Mouse (Mus musculus) MN1 (cell line): ENCODE results near the gene Fbxo31.
"Not testable (repeated sequence)": the region's sequence is repeated elsewhere in the genome, so short reads cannot be mapped to it uniquely, and the experiment has no call there.

Source experiments
- DNase-seq: peaks from one replicate; pipeline ENCODE4 v3.0.0-alpha.2; 2016; ENCODE audit warnings: low spot score

Fbxo31 gene

DNA sequence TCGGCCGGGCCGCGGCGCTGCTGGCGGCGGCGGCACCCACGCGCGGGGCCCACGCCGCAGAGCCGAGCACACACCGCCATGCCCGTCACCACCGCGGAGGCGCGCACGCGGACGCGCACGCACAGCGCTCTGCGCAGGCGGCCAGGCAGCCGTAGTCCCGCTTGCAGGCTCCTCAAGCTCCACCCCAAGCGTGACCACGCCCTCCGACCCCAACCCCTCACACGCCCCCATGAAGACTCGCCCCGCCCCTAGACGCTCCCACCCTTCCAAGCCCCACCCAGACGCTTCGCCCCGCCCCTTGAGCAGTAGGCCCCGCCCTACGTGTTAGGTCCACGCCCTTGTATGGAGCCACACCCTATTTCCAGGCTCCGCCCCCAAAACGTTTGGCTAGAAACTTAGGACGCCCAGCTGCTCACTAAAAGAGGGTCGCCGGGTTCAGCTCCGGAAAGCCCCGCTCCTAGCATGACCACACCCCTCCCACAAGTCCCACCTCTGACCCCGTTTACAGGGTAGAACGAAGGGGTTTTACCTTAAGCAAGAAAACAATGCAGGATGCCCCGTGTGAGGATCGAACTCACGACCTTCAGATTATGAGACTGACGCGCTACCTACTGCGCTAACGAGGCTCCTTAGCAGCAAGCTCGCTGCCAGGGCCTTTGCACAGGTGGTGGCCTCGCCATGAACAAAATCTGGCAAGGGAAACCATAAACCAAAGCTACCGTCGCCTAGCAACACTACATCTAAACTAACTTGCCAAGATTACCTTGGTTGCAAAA lies at the start of gene Fbxo31:
Gene Fbxo31 (minus strand): TSS at position 131 of the 776 bp plus-strand sequence.
- DNase-seq, result peak; percentile 89

DNA sequence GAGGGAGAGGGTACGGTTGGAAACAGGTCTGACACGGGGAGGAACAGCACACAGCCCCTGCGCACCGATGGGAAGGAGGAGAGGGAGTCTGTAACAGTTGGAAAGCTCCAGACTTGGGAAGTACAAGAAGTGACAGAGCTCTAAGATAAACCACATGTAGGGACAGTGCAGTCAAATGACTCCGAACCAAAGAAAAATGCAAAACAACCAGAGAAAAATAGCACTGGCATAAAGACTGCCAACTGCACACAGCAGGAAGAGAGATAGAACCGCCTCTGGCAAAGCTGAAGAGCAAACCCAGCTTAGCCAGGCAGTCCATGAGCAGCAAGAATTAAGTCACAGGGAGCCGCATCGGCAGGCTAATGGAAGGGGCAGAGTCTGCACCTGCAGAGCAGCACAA lies 44.4 kb upstream of the Fbxo31 start:
- no peak for DNase-seq

DNA sequence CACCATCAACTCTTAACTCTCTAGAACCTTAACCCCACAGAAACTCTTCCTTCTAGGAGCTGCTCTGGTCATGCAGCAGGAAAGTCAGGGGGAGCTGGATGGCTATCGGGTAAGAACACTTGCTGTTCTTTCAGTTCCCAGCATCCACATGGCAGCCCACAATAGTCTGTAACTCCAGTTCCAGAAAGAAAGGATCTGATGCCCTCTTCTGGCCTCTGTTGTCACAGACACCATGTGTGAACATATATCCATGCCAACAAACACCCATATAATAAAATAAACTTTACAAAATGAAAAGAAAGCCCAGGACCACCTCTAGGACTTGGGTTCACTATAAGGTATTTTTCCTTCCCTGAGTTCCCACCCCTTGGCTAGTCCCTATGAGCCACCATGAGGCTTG lies 43.3 kb upstream of the Fbxo31 start:
- no peak for DNase-seq

DNA sequence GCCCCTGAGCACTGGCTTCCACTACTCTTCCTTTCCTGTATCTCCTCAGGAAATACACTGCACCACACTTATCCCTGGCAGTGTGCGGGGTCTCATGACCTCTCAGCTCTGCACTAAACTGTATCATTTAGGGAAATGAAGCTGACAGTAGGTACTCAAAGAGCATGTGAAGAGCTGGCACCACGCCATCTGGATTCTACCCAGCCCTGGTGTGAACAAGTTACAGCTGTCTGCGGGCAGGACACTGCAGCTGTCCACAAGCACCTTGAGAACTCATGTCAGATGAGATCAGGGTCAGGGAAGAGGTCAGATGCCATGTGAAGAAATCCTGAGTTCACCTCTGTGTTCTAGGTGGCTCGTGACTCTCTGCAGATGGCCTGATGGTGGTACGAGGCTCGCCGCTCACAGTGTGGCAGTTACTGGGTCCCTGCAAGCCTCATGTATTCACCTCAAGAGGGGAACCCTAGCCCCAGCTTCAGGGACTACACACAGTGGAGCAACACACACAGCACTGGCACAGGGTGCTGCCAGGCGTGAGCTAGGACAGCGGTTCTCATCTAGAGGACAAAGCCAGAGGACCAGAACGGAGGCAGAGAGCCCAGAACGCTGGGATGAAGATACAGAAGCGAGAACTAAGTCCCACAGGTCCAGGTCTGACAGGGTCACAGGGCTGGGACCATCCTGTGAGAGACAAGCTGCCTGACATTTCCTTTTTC lies 42.4 kb upstream of the Fbxo31 start:
- peak; percentile 60 for DNase-seq

DNA sequence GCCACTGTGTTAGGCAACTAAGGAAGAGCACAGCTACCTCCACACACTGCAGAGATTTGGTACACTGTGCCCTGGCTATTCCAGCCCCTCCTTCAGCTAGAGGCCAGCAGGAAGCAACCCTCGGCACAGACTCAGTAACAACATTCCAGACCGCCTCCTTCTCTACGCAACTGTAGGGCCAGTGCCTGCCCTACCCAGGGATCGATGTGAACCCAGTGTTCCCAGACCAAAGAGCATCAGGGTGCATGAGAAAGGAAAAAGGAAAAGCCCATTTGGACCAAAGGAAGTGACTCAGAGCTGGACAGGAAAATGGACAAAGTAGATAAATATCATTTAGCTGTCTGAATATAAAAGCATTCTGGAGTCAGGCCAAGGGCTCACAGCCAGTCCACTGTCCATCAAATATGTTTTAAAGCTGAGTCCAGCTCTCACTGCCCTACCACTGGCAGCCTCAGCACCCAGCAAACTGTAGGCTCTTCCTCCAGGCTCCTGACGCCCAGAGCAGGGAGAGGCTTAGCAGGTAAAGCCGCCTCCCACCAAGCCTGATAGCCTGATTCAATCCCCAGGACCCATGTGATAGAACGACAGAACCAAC lies 40.9 kb upstream of the Fbxo31 start:
- peak; percentile 58 for DNase-seq

DNA sequence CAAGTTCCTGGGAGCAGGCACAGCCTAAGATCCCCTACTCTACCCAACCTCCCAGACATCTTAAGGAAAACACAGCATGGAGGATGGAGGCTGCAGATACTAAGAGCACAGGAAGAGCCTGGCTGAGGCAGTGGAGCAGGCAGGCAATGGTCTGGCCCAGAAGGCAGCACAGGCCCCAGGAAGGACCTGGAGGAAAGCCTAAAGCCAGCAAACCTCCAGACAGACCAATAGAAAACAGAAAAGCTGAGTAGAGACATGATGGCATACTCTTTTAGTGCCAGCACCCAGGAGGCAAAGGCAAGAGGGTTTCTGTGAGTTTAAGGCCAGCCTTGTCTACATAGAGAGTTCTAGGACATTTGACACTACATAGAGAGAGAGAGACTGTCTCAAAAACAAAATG lies 34.8 kb upstream of the Fbxo31 start:
- no peak for DNase-seq

DNA sequence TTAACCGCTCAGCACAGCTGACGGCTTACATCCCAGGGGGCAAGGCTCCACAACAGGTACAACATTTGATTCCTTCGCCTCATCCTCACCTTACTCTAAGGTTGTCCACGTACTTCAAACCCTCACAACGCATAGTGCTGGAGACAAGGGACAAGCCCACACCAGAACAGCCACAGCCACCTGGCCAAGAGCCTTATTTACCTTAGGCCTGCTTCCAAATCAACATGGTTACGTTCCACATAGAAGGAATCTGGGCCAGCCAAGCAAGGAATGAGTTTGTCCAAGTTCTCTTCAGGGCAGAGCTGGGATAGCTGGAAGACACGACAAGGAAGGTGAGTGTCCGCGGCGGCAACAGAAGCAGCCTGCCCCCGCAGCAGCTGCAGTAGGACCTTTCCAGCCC lies 31.3 kb upstream of the Fbxo31 start:
- no peak for DNase-seq

DNA sequence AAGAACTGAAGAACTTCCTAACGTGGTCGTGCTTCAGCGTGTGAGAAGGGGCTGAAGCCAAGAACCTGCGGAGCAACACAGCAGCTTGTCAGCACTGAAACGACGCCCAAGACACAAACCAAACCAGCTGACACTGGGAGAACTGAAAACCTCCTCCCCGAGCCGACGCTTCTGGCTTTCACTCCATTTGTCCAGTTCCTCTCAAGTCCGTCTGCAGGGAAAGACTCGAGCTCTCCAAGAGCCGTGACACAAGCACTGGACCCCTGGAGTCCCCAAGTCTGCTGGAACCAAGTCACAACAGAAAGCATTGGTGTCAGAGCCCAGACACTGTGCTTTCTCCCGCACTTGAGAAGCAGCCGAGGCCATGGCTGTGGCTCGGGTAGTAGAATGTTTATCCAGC lies 30.6 kb upstream of the Fbxo31 start:
- DNase-seq, result no peak

DNA sequence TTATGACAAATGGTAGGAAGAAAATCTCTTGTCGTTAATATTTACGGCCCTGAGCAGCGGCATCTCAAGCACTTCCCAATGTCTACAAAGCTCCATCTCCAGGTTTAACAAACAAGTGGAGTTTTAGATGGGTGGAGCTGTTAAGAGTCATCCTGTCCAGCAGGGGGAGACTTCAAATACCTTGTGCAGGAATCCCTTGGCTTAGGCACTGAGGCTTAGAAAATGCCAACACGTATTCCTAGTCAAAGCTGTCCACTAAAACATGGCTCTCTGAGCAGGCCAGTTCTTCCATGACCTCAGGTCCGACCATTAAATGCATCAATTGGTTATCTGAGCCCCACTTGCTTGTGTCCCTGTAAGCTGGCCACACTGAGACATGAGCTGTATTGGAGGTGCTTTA lies 29.1 kb upstream of the Fbxo31 start:
- peak; percentile 67 for DNase-seq

DNA sequence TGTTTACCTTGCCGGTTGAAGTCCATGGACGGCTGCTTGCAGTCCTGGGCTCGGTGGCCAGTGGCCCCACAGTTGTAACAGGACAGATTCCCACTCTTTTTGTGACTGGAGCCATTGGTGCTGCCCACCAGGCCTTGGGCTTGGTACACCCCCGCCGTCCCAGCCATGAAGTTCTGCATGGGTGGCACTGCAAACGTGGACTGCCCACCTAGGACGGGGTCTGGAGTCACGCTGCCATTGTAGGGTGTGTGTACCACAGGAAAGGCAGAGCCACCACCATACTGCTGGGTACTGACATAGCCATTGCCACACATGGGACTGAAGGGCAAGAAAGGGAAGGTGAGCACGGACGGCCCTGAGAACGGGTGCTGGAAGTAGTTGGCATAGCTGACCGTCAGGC lies 25.2 kb upstream of the Fbxo31 start:
- DNase-seq, result no peak

DNA sequence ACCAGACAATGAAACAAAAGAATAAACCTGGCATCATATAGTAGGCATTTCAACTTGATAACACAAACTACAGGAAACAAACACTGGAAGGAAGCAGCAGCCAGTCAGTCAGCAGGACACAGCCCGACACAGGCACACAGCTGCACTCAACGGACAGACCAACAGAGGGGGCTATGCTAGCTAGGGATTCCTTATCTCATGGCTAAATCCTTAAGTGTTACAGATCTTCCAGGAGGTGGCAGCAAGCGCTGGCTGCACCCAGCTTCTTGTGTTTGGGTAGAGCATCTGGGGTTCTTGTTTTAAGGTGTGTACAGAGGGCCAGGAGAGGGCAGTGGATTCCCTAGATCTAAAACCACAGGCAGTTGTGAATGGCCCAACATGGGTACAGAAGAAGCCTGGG lies 24.3 kb upstream of the Fbxo31 start:
- peak; percentile 92 for DNase-seq

DNA sequence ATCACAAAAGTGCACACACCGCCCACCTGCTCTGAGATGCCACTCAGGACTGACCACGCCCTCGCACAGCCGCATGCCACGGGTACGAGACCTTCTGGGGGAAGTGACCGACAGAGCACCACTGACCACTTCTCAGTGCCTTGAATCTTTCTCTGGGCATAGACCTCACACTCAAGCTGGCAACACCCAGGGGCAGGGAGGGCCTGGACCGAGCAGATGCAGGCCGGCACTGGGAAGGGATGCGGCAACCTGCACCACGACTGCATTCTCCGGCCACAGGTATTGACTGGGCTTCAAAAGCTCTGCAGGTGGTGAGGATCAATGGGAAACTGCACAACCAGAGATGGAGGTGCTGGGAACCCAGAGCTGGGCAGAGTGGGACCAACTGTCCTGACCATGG lies 23.8 kb upstream of the Fbxo31 start:
- DNase-seq, result no peak

DNA sequence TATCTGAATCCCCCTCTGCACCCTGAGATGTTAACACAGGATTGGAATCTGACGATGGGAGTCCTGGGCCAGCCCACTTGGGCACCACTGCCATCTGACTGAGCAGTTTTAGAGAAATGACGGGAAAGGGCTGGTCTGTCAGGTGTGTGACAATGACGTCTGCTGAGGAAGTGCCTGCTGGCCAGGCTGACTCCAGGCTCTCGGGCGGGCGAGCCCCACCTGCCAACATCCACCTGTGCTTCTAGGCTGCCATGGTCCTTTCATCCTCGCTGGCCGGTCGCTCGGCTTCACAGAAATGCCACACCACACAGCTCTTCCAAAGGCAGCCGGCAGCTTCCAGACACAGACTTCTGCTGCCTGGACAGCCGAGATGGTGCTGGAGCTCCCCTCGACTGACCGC lies 21.2 kb upstream of the Fbxo31 start:
- no peak for DNase-seq

DNA sequence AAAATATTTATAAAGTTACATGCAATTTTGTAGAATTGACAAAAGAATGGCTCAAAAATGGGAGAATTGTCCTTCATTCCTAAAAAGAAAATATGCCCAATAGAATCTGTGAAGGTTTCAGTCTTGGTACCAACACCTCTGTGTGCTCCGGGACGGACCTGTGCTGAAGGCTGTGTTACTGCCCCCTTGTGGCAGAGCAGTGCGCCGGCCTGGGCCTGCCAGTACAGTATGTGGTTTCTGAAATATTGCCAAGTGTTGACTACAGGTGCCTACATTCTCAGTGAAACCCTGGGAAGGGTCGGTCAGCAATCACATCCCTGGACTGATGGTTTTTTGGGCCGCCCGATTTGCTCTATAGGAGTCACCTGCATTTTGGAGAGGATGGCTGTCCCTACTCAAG lies 20.3 kb upstream of the Fbxo31 start:
- DNase-seq, result peak; percentile 93

DNA sequence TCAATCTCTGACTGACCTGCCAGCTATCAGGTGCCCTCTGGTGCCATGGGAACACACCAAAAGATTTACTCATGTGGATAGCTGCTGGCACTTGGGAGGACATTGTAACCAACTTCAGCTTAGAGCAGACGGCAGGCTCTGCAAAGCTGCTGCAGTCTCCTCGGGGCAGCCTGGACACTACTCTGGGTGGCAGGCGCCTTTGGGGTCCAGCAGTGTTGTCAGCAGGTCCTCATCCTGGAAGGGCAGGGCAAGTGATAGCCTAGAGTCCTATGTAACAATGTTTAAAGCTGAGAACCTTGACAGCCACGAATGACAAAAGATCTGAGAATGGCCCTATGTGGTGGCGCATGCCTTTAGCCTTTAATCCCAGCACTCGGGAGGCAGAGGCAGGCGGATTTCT lies 19.6 kb upstream of the Fbxo31 start:
- DNase-seq, result no peak

DNA sequence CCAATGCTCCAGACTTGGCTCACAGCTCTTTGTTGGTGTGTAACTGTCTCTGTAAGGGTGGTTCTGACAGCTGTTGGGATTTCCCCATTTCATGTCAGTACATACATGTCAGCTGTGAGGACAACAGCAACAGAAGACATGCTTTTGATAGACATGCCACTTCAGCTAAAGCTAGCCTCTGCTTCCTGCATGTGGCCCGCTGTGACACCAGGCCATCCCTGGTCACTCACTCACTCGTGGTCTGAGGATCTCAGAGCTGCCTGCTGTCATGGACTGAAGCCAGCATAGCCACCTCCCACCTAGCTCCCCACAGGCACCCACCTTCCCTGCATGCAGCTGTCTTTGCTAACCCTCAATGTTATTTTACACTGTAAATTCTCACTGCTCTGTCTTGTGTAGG lies 18.9 kb upstream of the Fbxo31 start:
- not testable (repeated sequence) for DNase-seq

DNA sequence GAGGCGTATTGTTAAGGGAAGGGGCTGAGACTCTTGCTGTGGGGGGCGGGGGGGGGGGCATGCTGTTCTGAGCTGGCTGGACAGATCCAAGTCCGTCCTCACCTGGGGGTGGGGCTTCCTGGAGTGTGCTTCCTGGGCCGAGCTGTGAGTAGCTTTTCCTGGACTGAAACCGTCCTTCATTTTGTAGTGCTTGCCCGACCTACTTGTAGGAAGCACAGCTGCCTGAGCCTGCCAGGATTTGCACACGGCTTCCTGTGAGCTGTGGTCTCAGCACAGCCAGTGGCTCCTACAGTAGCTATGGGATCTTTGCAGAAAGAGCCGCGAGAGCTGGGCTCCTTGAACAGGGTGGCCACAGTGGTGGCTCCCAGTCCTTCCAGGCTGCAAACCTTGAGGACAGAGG lies 15.4 kb upstream of the Fbxo31 start:
- DNase-seq, result no peak

DNA sequence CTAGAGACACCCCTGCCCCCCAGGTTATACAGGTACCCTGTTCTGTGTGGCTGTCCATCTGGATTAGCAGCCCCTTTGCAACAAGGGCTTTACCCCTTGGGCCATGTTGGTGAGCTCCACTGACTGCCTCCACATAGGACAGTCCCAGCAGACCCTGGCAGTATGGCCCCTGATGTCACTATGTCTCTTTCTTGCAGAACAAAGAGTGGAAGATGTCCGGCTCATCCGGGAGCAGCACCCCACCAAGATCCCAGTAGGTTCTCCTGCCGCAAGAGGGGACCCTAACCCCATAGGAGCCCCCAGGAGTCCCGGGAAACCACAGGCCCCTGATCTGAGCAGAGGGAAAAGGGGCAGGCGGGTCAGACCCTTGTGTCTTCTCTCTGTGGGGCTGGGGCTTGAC lies 14.7 kb upstream of the Fbxo31 start:
- DNase-seq, result no peak

DNA sequence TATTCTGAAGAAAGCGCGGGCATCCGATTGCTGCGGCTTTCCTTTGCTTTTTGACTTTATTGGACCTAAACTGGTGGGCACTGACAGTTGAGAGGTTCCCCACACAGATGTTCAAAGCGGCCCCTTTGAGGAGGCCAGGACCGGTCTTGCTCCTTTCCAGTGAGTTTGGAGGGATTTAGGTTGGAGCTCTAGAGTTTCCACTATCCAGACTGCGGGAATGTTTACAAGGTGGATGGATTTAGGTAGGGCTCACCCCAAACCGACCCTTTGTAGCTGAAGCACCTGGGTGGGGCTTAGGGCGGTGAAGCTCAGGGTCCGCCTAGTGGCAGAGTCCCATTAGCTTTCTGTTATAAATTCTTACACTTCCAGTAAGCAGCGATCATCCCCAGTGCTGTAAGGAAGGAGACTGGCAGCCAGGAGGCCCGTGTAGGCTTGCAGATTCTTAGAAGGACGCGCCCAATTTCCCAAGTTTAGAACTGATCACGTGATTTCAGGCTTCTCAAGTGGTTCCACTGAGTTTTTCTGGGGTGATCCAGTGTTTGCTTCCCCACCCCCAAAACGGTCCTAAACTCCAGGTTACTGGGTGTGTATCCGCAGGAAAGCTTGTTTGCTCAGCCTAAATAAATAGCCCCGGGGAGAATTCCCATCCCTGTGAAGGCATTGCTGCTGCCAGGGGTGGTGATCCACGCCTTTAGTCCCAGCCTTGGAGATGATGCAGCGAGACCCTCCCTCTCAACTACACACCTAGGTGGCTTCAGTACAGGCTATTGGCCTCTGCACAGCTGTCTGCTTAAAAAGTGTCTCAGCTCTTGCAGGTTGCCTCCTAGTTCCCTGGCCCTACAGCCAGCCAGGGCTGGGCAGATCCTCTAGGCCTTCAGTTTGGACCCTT lies 12.8 kb upstream of the Fbxo31 start:
- peak; percentile 90 for DNase-seq

DNA sequence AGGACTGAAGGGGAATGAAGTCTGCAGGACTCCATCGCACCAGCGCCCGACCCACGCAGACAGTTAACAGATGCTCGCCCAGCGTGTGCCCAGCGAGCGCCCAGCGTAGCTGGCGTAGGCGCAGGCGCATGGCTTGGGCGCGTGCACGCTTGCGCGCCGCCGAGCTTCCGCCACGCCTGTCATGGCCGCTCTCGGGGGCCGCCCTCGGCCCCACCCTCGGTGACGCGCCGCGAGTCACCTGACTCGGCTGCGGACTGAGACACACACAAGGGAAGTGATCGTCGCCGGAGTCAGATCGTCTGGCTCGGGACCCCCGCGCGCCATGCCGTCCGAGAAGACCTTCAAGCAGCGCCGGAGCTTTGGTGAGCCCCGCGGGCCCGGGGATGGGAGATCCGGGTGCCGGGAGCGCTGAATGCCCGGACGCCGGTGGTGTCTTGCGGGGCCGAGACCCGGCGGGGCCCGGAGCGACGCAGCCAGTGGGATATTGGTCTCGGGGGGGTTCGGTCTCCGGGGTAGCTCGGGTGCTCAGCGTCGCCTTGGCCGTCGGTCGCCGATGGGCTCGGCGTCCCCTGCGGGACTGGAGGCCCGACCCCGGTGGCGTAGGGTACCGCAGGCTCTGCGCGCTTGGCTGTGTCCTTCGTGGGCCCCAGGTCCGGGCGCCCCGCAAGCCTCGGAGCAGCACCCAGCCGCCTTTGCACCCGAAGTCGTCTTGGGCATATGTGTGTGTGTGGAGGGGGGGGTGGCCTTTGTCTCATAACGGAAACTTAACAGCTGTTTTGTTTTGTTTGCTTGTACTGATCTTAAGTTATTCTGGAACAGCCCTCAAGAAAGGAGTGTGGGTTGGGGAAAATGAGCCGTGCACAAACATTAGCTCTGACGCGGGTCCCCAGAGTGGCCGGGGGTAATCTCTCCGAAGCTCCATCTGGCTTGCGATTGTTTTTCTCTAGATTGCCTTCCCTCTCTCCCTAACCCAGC lies 11.9 kb upstream of the Fbxo31 start, which contains the start of gene Map1lc3b:
Gene Map1lc3b (plus strand): TSS at position 159 of the 975 bp plus-strand sequence.
- peak; percentile 99 for DNase-seq

DNA sequence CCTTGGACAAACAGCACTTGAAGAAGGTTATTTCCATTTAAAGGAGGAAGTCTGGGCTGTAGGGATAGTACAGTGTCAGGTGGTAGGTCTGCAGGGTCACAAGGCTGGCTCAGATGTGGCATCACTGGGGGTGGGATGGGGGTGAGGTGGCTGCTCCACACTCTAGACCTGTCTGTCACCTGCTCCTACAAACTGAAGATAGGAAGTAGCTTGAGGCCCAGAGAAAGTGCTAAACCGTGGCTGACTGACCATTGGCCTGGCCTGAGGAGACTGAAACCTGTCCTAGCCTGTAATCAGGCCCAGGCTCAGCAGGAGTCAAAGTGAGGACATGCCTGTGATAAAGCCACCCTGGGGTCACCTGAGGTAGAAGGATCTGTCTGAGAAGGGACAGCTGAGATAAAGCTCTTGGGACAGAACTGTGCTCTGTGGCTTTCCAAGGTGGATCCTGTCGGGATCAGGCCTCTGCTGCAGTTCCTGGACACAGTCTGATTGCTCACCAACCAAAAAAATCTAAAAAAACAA lies 10.7 kb upstream of the Fbxo31 start:
- no peak for DNase-seq
